Comparison of ENCODE assay signal across 24 mouse cellular contexts in genomic region chr6:8343271-8343670, GRCm38 (mm10).
DNase-seq lines count a peak whose midpoint lies in the region; ATAC-seq lines count a peak whose summit lies in the region.
"Had no signal": no experiment of that assay in that cellular context is flagged by ENCODE, and none has a peak within 500 bp of the region (broad histone marks: within the 10 kb centered on the region; RNA-seq: fewer than 3 reads in every experiment).

No protein-coding gene starts in this region.

- no peaks in the 10 kb centered on the region for H3K36me3 ChIP-seq in liver, embryonic 16.5 days (ENCODE audit: control insufficient read depth, insufficient read depth)
- no peaks in the 10 kb centered on the region for H3K36me3 ChIP-seq in forebrain, embryonic 14.5 days (ENCODE audit: control insufficient read depth, insufficient read depth, low read length)
- H3K36me3 ChIP-seq in hindbrain, embryonic 16.5 days (ENCODE audit: control insufficient read depth, insufficient read depth, low read length), result no peaks in the 10 kb centered on the region
- H3K36me3 ChIP-seq: forebrain, embryonic 10.5 days; G1E; heart, embryonic 15.5 days; hindbrain, embryonic 13.5 days; limb, embryonic 13.5 days; midbrain, embryonic 12.5 days; neural tube, embryonic 15.5 days had no signal

- H3K27me3 ChIP-seq in liver, embryonic 16.5 days (ENCODE audit: control insufficient read depth, insufficient read depth, low read depth, low read length), result no peaks in the 10 kb centered on the region
- H3K27me3 ChIP-seq in forebrain, embryonic 14.5 days (replicated peaks; ENCODE audit: control insufficient read depth, insufficient read depth, low read length), result no peaks in the 10 kb centered on the region
- no peaks in the 10 kb centered on the region for H3K27me3 ChIP-seq in hindbrain, embryonic 16.5 days (replicated peaks; ENCODE audit: control insufficient read depth, insufficient read depth, low read length)
- H3K27me3 ChIP-seq: heart, embryonic 15.5 days; hindbrain, embryonic 13.5 days; limb, embryonic 13.5 days; midbrain, embryonic 12.5 days; neural tube, embryonic 15.5 days had no signal

- ATAC-seq in liver, embryonic 16.5 days (ENCODE audit: low read depth), result peak; percentile 50; the same call in 1 of the 2 replicates
- ATAC-seq in forebrain, embryonic 14.5 days, result no peak
- no peak for ATAC-seq in hindbrain, embryonic 16.5 days
- ATAC-seq: inflammation-experienced regulatory T-cells, adult 6 months had no signal

- no peak overlapping the region for H3K27ac ChIP-seq in liver, embryonic 16.5 days (ENCODE audit: low read length)
- H3K27ac ChIP-seq in forebrain, embryonic 14.5 days (ENCODE audit: low read depth, low read length), result no peak overlapping the region
- H3K27ac ChIP-seq in hindbrain, embryonic 16.5 days (ENCODE audit: low read depth, low read length), result no peak overlapping the region
- H3K27ac ChIP-seq: forebrain, embryonic 10.5 days; heart, embryonic 15.5 days; hindbrain, embryonic 13.5 days; limb, embryonic 13.5 days; midbrain, embryonic 12.5 days; neural tube, embryonic 15.5 days had no signal

- no peak overlapping the region for H3K4me3 ChIP-seq in liver, embryonic 16.5 days (ENCODE audit: low read depth, low read length)
- H3K4me3 ChIP-seq in forebrain, embryonic 14.5 days (ENCODE audit: low read depth, low read length), result no peak overlapping the region
- no peak overlapping the region for H3K4me3 ChIP-seq in hindbrain, embryonic 16.5 days (ENCODE audit: low read length)
- H3K4me3 ChIP-seq: forebrain, embryonic 10.5 days; heart, embryonic 15.5 days; hindbrain, embryonic 13.5 days; limb, embryonic 13.5 days; midbrain, embryonic 12.5 days; neural tube, embryonic 15.5 days had no signal

- WGBS in liver, embryonic 16.5 days (ENCODE audit: insufficient replicate concordance), result 30% methylated on average over 4 of the region's 4 CpGs
- 95% methylated on average over 4 of the region's 4 CpGs for WGBS in forebrain, embryonic 14.5 days
- 95% methylated on average over 4 of the region's 4 CpGs for WGBS in hindbrain, embryonic 16.5 days

- DNase-seq in thymus, postnatal 4 days, result peak; percentile 52
- no peak for DNase-seq in thymus, postnatal 14 days
- DNase-seq in liver, result peak; percentile 36
- DNase-seq in forebrain, embryonic 14.5 days (ENCODE audit: low spot score), result no peak
- no peak for DNase-seq in layer of hippocampus, postnatal 10 days (ENCODE audit: low spot score in 2 of 2)
- DNase-seq: adrenal gland, postnatal 14 days; cerebellum, adult 9-10 months; heart, postnatal 36 days; kidney, adult 8-10 months; kidney, postnatal 14 days; layer of hippocampus, postnatal 36 days; lung, embryonic 14.5 days; lung, postnatal 36 days; thymus, adult 2 months had no signal

- H3K4me1 ChIP-seq in liver, embryonic 16.5 days (ENCODE audit: control insufficient read depth, low read depth, low read length), result peaks cover 22% of the 10 kb centered on the region
- H3K4me1 ChIP-seq in forebrain, embryonic 14.5 days (ENCODE audit: control insufficient read depth, insufficient read depth, low read length), result no peaks in the 10 kb centered on the region
- no peaks in the 10 kb centered on the region for H3K4me1 ChIP-seq in hindbrain, embryonic 16.5 days (ENCODE audit: control insufficient read depth, insufficient read depth, low read depth, low read length)
- H3K4me1 ChIP-seq: forebrain, embryonic 10.5 days; heart, embryonic 15.5 days; hindbrain, embryonic 13.5 days; midbrain, embryonic 12.5 days; neural tube, embryonic 15.5 days had no signal

- H3K9me3 ChIP-seq in liver, embryonic 16.5 days (replicated peaks; ENCODE audit: control insufficient read depth, low read length), result no peaks in the 10 kb centered on the region
- H3K9me3 ChIP-seq in forebrain, embryonic 14.5 days (replicated peaks; ENCODE audit: control insufficient read depth, low read length), result no peaks in the 10 kb centered on the region
- H3K9me3 ChIP-seq in hindbrain, embryonic 16.5 days (ENCODE audit: control insufficient read depth, low read length), result no peaks in the 10 kb centered on the region
- H3K9me3 ChIP-seq: forebrain, embryonic 10.5 days; G1E; heart, embryonic 15.5 days; hindbrain, embryonic 13.5 days; limb, embryonic 13.5 days; midbrain, embryonic 12.5 days; neural tube, embryonic 15.5 days had no signal

- H3K4me2 ChIP-seq in liver, embryonic 16.5 days (ENCODE audit: low read depth, low read length), result peak overlapping the region; percentile 45
- no peak overlapping the region for H3K4me2 ChIP-seq in forebrain, embryonic 14.5 days (ENCODE audit: low read length)
- no peak overlapping the region for H3K4me2 ChIP-seq in hindbrain, embryonic 16.5 days (ENCODE audit: low read length)
- H3K4me2 ChIP-seq: heart, embryonic 15.5 days; hindbrain, embryonic 13.5 days; limb, embryonic 13.5 days; lung, embryonic 14.5 days; midbrain, embryonic 12.5 days; neural tube, embryonic 15.5 days had no signal

- H3K9ac ChIP-seq in liver, embryonic 16.5 days (ENCODE audit: low read depth, low read length), result no peak overlapping the region; the same call in none of the 2 replicates
- no peak overlapping the region for H3K9ac ChIP-seq in forebrain, embryonic 14.5 days (ENCODE audit: low read length)
- no peak overlapping the region for H3K9ac ChIP-seq in hindbrain, embryonic 16.5 days (ENCODE audit: low read depth, low read length)
- H3K9ac ChIP-seq: heart, embryonic 15.5 days; hindbrain, embryonic 13.5 days; limb, embryonic 13.5 days; lung, embryonic 14.5 days; midbrain, embryonic 12.5 days; neural tube, embryonic 15.5 days had no signal

Comparison
In these comparisons a context has a peak if more than half of its experiments do, and no peak if none do; other contexts are left out.
1. DNase-seq: peak in thymus, postnatal 4 days (single experiment) and liver (single experiment); none in thymus, postnatal 14 days (single experiment), forebrain, embryonic 14.5 days (single experiment) and layer of hippocampus, postnatal 10 days (0 of 2).